Mouse (Mus musculus) hindbrain, embryonic 14.5 days (tissue): ENCODE data around the gene Rbm28. TPM values are rescaled to one million over a fixed set of nuclear protein-coding genes. Genes with fewer than 3 reads are reported as not detected.
A peak's percentile ranks its signal among the peaks of the same experiment; 100 is the strongest.
"Not testable (repeated sequence)": the region's sequence is repeated elsewhere in the genome, so short reads cannot be mapped to it uniquely, and the experiment has no call there.

Experiments used
- ATAC-seq: fragments of 200-750 bp; cut with Nextera tagmentation; 2 replicates; pipeline ENCODE4 v1.8.0; 2017; ENCODE audit warnings: moderate number of reproducible peaks, mild to moderate bottlenecking, moderate TSS enrichment, moderate library complexity; ENCODE audit not compliant: low FRiP score
- DNase-seq: peaks from one replicate; pipeline ENCODE4 v3.0.0-alpha.2; 2015; ENCODE audit warnings: low spot score
- H3K27ac ChIP-seq: fragments of 300-500 bp; sonication (generic); 2 replicates; pipeline ENCODE4 v1.5.1; 2014; ENCODE audit warnings: mild to moderate bottlenecking, moderate library complexity
- H3K27me3 ChIP-seq: fragments of 300-500 bp; sonication (generic); 2 replicates; pipeline ENCODE4 v1.6.1; 2014; ENCODE audit warnings: mild to moderate bottlenecking, low read length, mixed read lengths; ENCODE audit not compliant: control insufficient read depth, insufficient read depth
- H3K36me3 ChIP-seq: fragments of 300-500 bp; sonication (generic); replicated peaks from 2 replicates; pipeline ENCODE4 v1.6.1; 2014; ENCODE audit not compliant: control insufficient read depth, insufficient read depth
- H3K4me1 ChIP-seq: fragments of 300-500 bp; sonication (generic); replicated peaks from 2 replicates; pipeline ENCODE4 v1.6.1; 2014; ENCODE audit warnings: antibody characterized with exemption, low read length, mixed read lengths; ENCODE audit not compliant: control insufficient read depth, insufficient read depth
- H3K4me2 ChIP-seq: fragments of 300-500 bp; sonication (generic); replicated peaks from 2 replicates; pipeline ENCODE4 v1.6.1; 2014; ENCODE audit warnings: mild to moderate bottlenecking, moderate library complexity
- H3K4me3 ChIP-seq: fragments of 300-500 bp; sonication (generic); replicated peaks from 2 replicates; pipeline ENCODE4 v1.5.1; 2014; ENCODE audit warnings: mild to moderate bottlenecking, low read length
- H3K9ac ChIP-seq: fragments of 300-500 bp; sonication (generic); 2 replicates; pipeline ENCODE4 v1.6.1; 2014
- H3K9me3 ChIP-seq: fragments of 300-500 bp; sonication (generic); 2 replicates; pipeline ENCODE4 v1.6.1; 2016; ENCODE audit warnings: low read length; ENCODE audit not compliant: control insufficient read depth
- WGBS: fragments of 180-500 bp; shearing (Covaris S2); extraction: QIAGEN DNeasy Blood & Tissue Kit; methylation state at CpG from one replicate; pipeline ENCODE4 v1.1.7; 2014; 5-methylcytosine and 5-hydroxymethylcytosine counted together
- polyA plus RNA-seq: library from polyadenylated mRNA; unstranded; fragments of >200 nt; fragmentation: Nextera tagmentation; extraction: Ambion mirVana; gene quantifications from 2 replicates; pipeline ENCODE4 v1.2.1, GENCODE M21; 2014

Rbm28 gene
- polyA plus RNA-seq, 1 experiment from 2014 or later: 43.0 TPM

DNA sequence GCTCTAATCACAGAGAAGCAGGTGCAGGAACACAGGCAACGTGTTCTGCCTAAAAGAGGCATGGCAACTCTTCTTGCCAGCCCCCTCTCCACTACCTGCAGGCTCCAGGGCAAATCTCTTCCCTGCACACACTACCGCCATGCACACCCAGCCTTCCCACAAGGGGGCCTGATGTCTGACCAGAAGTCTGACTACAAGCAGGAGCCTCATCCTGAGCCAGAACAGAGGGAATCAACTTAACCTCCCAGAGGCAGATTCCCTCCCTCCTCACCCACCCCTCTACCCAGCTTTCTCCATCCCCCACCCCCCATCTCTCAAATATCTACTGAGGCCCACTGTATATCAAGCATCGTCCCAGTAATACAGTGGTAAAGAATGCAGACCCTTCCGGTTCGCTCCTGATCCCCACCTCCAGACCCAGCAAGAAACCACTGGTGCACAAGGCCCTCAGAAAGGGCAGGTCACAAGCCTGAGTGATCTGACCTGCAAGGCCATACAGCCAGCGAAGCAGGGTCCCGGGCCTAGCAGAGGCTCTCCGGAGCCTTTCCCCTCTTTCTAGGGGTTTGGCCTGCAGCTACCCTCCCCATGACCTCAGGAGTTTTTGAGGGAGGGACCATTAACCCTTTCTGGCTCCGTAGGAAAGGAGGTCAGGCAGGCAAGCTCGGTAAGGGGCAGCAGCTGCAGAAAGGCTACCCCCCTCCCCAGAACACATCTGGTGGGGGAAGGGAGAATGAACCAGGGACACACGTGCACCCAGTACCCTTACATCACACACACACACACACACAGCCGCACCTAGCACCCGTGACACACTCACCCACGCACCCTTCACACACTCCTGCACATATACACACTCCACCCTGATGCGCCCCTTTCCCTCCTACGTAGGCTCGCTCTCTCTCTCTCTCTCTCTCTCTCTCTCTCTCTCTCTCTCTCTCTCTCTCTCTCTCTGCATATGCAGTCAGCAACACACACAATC, 13.4 kb upstream of the Rbm28 start:
- peak; percentile 67 for ATAC-seq
- 0 out of 2 replicates have a peak, but pooled peaks cover 9% of the 10 kb centered on the region for H3K4me1 ChIP-seq
- peak overlapping the region; percentile 85 for H3K4me2 ChIP-seq
- H3K27me3 ChIP-seq: peaks cover 18% of the 10 kb centered on the region; the same call in 1 of the 2 replicates
- H3K9me3 ChIP-seq: no peaks in the 10 kb centered on the region
- 0 out of 2 replicates have a peak, but pooled peaks cover 4% of the 10 kb centered on the region for H3K36me3 ChIP-seq
- peak overlapping the region; percentile 91 for H3K27ac ChIP-seq
- no peak for DNase-seq
- peak overlapping the region; percentile 79 for H3K4me3 ChIP-seq
- WGBS: 8% methylated on average over 16 of the region's 17 CpGs
- H3K9ac ChIP-seq: peak overlapping the region; percentile 90

DNA sequence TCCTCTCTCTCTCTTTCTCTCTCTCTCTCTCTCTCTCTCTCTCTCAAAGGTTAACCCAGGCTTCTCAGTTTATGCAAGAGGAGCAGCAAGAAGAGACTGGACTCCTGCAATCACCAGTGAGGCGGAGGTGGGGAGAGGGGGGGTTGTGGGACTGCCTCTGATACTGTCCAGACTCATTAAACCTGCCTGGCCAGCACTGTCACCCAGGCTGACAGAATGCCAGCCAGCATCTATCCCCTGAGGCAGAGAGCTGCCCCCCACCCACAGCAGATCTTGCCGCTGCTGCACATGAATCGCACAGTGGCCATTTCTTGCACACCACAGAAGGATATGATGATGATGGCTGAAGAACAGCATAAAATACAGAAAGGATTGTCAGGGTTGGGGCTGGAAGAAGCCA, 10.3 kb upstream of the Rbm28 start:
- ATAC-seq: no peak
- peaks cover 38% of the 10 kb centered on the region for H3K27me3 ChIP-seq
- DNase-seq: no peak

DNA sequence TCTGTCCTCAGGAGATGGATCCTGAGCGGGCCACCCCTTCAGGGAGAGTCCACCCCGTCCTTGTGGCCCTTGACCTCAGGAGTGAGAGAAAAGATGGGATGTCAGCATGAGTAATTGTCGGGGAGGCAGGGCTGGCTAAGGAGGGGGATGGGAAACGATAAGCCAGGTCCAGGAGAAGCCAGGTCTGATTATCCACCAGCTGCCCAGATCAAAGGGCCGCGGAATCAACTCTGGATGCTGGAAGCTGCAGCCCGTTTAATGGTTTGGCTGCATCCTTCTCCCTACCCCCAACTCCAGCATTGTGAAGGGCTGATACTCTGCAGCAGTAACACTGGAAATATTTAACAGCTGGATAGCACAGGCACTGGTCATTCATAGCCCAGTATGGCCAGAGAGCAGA, 9.6 kb upstream of the Rbm28 start:
- no peak for ATAC-seq
- H3K36me3 ChIP-seq: 0 out of 2 replicates have a peak, but pooled peaks cover 4% of the 10 kb centered on the region
- H3K4me3 ChIP-seq: no peak overlapping the region
- H3K4me1 ChIP-seq: peaks cover 17% of the 10 kb centered on the region
- DNase-seq: no peak
- no peak overlapping the region for H3K4me2 ChIP-seq
- H3K27me3 ChIP-seq: peaks cover 45% of the 10 kb centered on the region
- H3K9ac ChIP-seq: no peak overlapping the region
- 17% methylated on average over 7 of the region's 7 CpGs for WGBS
- H3K9me3 ChIP-seq: no peaks in the 10 kb centered on the region
- H3K27ac ChIP-seq: no peak overlapping the region

More for the DNA sequence above, 10.3 kb upstream of the Rbm28 start:
- no peak overlapping the region for H3K4me2 ChIP-seq
- H3K36me3 ChIP-seq: 0 out of 2 replicates have a peak, but pooled peaks cover 4% of the 10 kb centered on the region
- no peak overlapping the region for H3K4me3 ChIP-seq
- peaks cover 17% of the 10 kb centered on the region for H3K4me1 ChIP-seq
- H3K9ac ChIP-seq: no peak overlapping the region
- 82% methylated on average over 3 of the region's 3 CpGs for WGBS
- no peaks in the 10 kb centered on the region for H3K9me3 ChIP-seq
- no peak overlapping the region for H3K27ac ChIP-seq

DNA sequence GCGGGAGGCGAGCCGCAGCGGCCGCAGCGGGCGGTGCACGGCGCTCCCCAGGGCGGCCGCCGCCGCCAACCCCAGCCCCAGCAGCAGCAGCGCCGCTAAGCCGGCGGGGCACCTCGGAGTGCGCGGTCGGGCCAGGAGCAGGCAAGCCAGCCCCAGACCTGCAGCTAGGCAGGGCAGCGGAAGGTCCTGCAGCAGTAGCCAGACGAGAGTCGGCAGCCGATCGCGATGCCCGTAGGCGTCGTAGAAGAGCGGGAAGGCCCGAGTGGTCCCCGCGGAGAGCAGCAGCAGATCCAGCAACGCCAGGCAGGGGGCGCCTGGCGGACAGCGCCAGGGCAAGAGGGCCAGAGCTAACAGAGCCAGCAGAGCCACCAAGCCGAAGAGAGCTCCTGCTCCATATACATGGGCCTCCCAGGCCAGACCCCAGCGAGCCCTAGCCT, 6.2 kb upstream of the Rbm28 start:
- ATAC-seq: peak; percentile 59
- peaks cover 8% of the 10 kb centered on the region for H3K4me1 ChIP-seq
- no peak overlapping the region for H3K27ac ChIP-seq
- H3K9ac ChIP-seq: peak overlapping the region; percentile 69
- peak overlapping the region; percentile 99 for H3K4me2 ChIP-seq
- peak overlapping the region; percentile 44 for H3K4me3 ChIP-seq
- under 1% methylated on average over 40 of the region's 40 CpGs for WGBS
- no peaks in the 10 kb centered on the region for H3K9me3 ChIP-seq
- DNase-seq: peak; percentile 76
- 0 out of 2 replicates have a peak, but pooled peaks cover 4% of the 10 kb centered on the region for H3K36me3 ChIP-seq
- H3K27me3 ChIP-seq: peaks cover 57% of the 10 kb centered on the region

DNA sequence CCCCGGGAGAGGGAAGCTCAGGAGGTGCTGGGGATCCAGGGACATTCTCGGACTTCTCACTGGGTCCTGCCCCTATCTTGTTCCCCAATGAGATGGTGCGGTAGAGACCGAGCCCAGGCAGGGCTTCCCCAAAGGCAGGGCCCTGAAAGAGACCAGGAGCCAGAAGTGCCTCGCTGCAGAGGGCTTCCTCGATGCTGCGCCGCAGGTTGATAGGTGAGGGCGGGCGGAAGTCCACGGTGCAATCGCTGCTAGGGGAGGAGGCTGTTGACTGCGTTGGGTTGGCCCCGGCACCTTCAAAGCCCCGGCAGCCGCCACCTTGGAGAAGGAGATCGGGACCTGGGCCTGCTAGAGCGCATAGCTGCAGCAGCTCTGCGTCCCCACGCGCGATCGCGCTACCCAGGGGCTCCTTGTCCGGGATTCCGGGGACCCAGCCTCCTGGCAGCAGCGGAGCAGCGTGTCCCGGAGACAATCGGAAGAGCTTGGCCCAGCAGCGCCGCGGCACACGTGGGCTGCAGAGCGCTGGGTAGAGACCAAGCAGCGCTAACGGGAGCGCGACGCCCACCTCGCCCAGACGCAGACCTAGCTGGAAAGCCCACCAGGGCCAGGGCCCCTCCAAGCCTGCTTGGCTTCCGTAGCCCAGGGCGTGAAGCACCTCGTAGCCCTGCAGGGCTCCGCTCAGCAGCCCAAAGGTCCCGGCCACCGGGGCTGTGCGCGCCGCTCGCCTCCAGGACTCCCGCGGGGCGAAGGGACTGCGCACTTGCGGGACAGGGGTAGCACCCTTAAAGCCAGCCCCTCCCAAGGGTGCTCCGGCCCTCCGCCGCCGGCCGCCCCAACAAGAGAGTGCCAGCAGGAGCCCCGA, 5.5 kb upstream of the Rbm28 start:
- Histone ChIP-seq H3K9ac (peak overlapping the region; percentile 69), H3K9me3 (no peaks in the 10 kb centered on the region), H3K4me2 (peak overlapping the region; percentile 99), H3K27ac (no peak overlapping the region), H3K36me3 (no peaks in the 10 kb centered on the region), H3K4me3 (peak overlapping the region; percentile 44), H3K4me1 (peaks cover 8% of the 10 kb centered on the region), H3K27me3 (peaks cover 57% of the 10 kb centered on the region)
- peak; percentile 45 for ATAC-seq
- DNase-seq: no peak
- 1% methylated on average over 61 of the region's 63 CpGs for WGBS

DNA sequence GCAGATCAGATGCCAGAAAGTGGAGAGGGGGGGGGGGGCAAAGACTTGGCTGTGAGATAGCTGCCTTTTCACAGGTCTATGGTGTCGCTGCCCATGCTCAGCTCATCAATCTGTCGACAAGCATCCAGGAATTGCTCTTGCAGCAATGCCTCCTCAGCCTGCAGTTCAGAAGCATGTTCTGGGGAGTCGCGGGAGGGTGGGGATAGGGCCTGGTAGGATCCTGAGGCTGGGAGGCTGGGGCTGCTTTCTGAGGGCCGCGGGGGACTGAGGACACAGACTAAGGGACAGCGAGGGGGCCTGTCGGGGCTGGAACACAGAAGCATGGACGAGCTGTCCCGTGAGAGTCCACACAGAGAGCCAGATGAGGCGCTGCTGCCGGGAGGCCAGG, 4.9 kb upstream of the Rbm28 start:
- H3K4me2 ChIP-seq: peak overlapping the region; percentile 99
- DNase-seq (no peak), ATAC-seq (no peak)
- peaks cover 57% of the 10 kb centered on the region for H3K27me3 ChIP-seq
- peak overlapping the region; percentile 69 for H3K9ac ChIP-seq
- H3K4me1 ChIP-seq: peaks cover 10% of the 10 kb centered on the region
- peak overlapping the region; percentile 44 for H3K4me3 ChIP-seq
- no peak overlapping the region for H3K27ac ChIP-seq
- H3K36me3 ChIP-seq: no peaks in the 10 kb centered on the region
- no peaks in the 10 kb centered on the region for H3K9me3 ChIP-seq
- WGBS: 6% methylated on average over 12 of the region's 12 CpGs

DNA sequence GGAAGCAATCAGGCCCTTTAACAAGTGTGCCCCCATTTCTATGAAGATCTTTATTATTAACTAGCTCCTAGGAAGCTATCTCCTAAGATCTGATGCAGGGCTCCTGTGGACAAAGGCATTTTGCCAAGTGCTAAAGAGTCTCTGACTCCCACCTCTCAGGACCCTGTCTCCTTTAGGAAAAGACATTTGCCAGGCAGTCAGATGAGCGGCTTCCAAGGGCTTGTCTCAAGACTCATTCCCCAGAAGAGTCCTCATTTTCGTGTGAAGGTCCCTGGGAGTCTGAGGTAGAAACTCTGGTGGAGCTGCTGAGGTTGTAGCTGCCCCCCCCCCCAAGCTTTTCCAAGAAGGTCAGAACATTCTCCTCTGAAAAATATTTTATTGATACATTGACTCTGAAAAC, 4.1 kb upstream of the Rbm28 start:
- Histone ChIP-seq H3K9ac (no peak overlapping the region), H3K4me2 (no peak overlapping the region), H3K27me3 (peaks cover 54% of the 10 kb centered on the region), H3K36me3 (no peaks in the 10 kb centered on the region), H3K4me1 (peaks cover 13% of the 10 kb centered on the region), H3K9me3 (no peaks in the 10 kb centered on the region), H3K4me3 (no peak overlapping the region), H3K27ac (no peak overlapping the region)
- no peak for ATAC-seq
- DNase-seq: no peak
- WGBS: 61% methylated on average over 2 of the region's 2 CpGs

DNA sequence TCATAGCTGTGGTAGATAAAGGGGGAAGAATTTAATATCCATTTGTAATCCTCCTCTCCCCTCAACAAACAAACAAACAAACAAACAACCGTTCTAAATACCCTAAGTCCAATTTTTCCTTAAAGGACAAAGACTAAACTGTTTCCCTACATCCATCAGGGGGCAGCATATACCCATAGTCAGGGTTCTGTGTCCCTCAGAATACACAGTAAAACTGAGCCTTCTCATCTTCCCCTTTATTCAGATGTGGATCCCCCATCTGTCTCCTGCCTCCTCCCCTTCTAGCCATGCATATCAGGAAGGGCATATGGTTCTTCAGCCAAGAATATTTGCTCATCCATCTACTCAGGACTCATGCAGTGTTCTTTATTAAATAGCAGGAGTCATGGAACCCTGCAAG, 1.4 kb upstream of the Rbm28 start:
- H3K4me2 ChIP-seq: no peak overlapping the region
- peaks cover 32% of the 10 kb centered on the region for H3K27me3 ChIP-seq
- no peaks in the 10 kb centered on the region for H3K36me3 ChIP-seq
- H3K9me3 ChIP-seq: no peaks in the 10 kb centered on the region
- WGBS: 10% methylated on average over 1 of the region's 1 CpGs
- H3K27ac ChIP-seq: 0 out of 2 replicates have a peak overlapping the region, but pooled peaks have one; percentile 6
- no peak overlapping the region for H3K4me3 ChIP-seq
- H3K9ac ChIP-seq: no peak overlapping the region
- ATAC-seq (peak; percentile 53), DNase-seq (peak; percentile 86)
- peaks cover 22% of the 10 kb centered on the region for H3K4me1 ChIP-seq

DNA sequence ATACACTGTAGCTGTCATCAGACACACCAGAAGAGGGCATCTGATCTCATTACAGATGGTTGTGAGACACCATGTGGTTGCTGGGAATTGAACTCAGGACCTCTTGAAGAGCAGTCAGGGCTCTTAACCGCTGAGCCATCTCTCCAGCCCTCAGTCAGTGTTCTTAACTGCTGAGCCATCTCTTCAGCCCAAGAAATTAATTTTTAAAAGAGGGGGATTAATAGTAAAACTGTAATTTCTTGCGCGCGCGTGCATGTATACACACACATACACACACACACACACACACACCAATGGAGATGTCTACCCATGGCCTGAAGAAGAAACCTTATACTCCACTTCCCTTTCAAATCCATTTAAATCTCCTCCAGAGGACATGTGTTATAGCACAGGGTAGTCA, 3.5 kb downstream of the Rbm28 start:
- H3K27me3 ChIP-seq, H3K4me2 ChIP-seq, H3K9ac ChIP-seq, H3K4me3 ChIP-seq, ATAC-seq, H3K9me3 ChIP-seq, DNase-seq, H3K27ac ChIP-seq: not testable (repeated sequence)
- Histone ChIP-seq H3K4me1 (peaks cover 15% of the 10 kb centered on the region), H3K36me3 (peaks cover 37% of the 10 kb centered on the region)
- WGBS: 100% methylated on average over 5 of the region's 5 CpGs
